Mouse (Mus musculus) olfactory bulb, adult 2 months (tissue): ENCODE data around the gene Mpnd. TPM values are rescaled to one million over a fixed set of nuclear protein-coding genes. Genes with fewer than 3 reads are reported as not detected.
A peak's percentile ranks its signal among the peaks of the same experiment; 100 is the strongest.

Experiments used
- H3K27ac ChIP-seq: fragments of 200-500 bp; 2 replicates; pipeline ENCODE4 v1.5.1; 2012; ENCODE audit warnings: low read depth, low read length; ENCODE audit not compliant: insufficient read depth
- H3K4me1 ChIP-seq: fragments of 200-500 bp; 2 replicates; pipeline ENCODE4 v1.6.1; 2012; ENCODE audit warnings: low read length; ENCODE audit not compliant: control insufficient read depth, insufficient read depth
- H3K4me3 ChIP-seq: fragments of 200-500 bp; 2 replicates; pipeline ENCODE4 v1.5.1; 2012; ENCODE audit warnings: mild to moderate bottlenecking, low read depth, low read length, moderate library complexity; ENCODE audit not compliant: insufficient read depth
- CTCF ChIP-seq: fragments of 200-500 bp; IDR thresholded peaks from 2 replicates; pipeline ENCODE4 v1.5.1; 2012; ENCODE audit warnings: low read depth, mild to moderate bottlenecking, low read length, moderate library complexity; ENCODE audit not compliant: insufficient read depth
- POLR2A ChIP-seq: fragments of 200-500 bp; IDR thresholded peaks from 2 replicates; pipeline ENCODE4 v1.6.1; 2012; ENCODE audit warnings: mild to moderate bottlenecking, low read depth, low read length, moderate library complexity; ENCODE audit not compliant: insufficient read depth
- WGBS: fragments of 180-500 bp; shearing (Covaris S2); methylation state at CpG from one replicate; pipeline ENCODE4 v1.1.7; 2018; 5-methylcytosine and 5-hydroxymethylcytosine counted together
- polyA plus RNA-seq: library from polyadenylated mRNA; stranded (reverse); fragments of >200 nt; gene quantifications from 2 replicates; pipeline ENCODE4 v1.2.4, GENCODE M21; 2012; ENCODE audit warnings: low replicate concordance; ENCODE audit not compliant: missing spikeins, insufficient read depth, insufficient read length

The Mpnd gene
- polyA plus RNA-seq, 1 experiment: not detected

GRCm38 (mm10) chr17:55960791-55961190, 44.7 kb upstream of the Mpnd start:
- peaks cover 23% of the 10 kb centered on the region for H3K4me1 ChIP-seq
- TF ChIP-seq POLR2A: no peak
- TF ChIP-seq CTCF: no peak
- no peak overlapping the region for H3K27ac ChIP-seq
- no peak overlapping the region for H3K4me3 ChIP-seq

DNA sequence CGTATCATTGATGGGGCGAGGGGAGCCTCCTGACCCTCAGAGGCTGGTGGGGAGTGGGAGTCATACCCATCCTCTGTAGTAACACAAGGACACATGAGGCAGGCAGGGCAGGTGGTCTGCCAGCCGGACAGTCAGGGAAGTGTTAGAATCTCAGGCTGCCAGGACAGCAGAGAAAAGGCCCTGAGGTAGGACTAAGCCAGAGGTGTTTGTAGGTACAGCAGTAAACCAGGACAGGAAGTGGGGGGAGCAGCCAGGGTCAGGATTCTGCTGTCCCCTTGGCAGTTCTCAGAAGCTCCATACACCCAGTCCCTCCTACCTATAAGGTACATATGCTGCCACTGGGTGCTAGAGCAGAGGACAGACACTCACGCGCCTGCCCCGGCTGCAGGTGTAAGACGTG, 43.9 kb upstream of the Mpnd start:
- Histone ChIP-seq H3K4me3 (no peak overlapping the region), H3K4me1 (peaks cover 16% of the 10 kb centered on the region), H3K27ac (no peak overlapping the region)
- TF ChIP-seq POLR2A (no peak), CTCF (no peak)
- WGBS: 98% methylated on average over 7 of the region's 7 CpGs

GRCm38 (mm10) chr17:55963171-55963570, 42.3 kb upstream of the Mpnd start:
- no peak for TF ChIP-seq POLR2A
- TF ChIP-seq CTCF: no peak
- 88% methylated on average over 14 of the region's 14 CpGs for WGBS
- peaks cover 13% of the 10 kb centered on the region for H3K4me1 ChIP-seq
- no peak overlapping the region for H3K4me3 ChIP-seq
- no peak overlapping the region for H3K27ac ChIP-seq

GRCm38 (mm10) chr17:55964496-55964895, 41.0 kb upstream of the Mpnd start:
- no peak overlapping the region for H3K27ac ChIP-seq
- 94% methylated on average over 10 of the region's 10 CpGs for WGBS
- H3K4me3 ChIP-seq: no peak overlapping the region
- no peak for TF ChIP-seq POLR2A
- H3K4me1 ChIP-seq: peaks cover 11% of the 10 kb centered on the region

- no peak for TF ChIP-seq POLR2A
- TF ChIP-seq CTCF: no peak
- WGBS: 87% methylated on average over 9 of the region's 9 CpGs
- peaks cover 12% of the 10 kb centered on the region for H3K4me1 ChIP-seq
- H3K27ac ChIP-seq: no peak overlapping the region
- H3K4me3 ChIP-seq: no peak overlapping the region
Observed at GRCm38 (mm10) chr17:55964996-55965395, 40.5 kb upstream of the Mpnd start.

DNA sequence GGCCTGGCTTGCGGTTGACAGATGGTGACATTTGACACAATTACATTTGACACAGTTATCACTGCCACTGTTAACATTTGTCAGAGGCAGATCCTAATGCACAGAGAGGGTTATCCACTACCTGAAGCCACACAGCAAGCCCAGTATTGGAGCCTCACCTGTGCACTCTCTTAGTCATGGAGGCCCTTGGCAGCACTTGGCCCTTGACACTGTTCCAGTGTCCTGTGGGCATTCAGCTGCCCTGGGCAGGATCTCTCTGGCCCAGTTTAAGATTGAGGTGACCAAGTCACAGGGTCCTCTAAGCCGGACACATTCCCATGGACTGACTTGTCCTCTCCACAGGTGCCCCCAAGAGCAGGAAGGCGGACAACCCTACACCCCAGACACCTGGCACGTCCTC, 38.3 kb upstream of the Mpnd start:
- TF ChIP-seq CTCF (no peak), POLR2A (no peak)
- H3K27ac ChIP-seq: no peak overlapping the region
- no peak overlapping the region for H3K4me3 ChIP-seq
- 96% methylated on average over 4 of the region's 4 CpGs for WGBS
- peaks cover 24% of the 10 kb centered on the region for H3K4me1 ChIP-seq

DNA sequence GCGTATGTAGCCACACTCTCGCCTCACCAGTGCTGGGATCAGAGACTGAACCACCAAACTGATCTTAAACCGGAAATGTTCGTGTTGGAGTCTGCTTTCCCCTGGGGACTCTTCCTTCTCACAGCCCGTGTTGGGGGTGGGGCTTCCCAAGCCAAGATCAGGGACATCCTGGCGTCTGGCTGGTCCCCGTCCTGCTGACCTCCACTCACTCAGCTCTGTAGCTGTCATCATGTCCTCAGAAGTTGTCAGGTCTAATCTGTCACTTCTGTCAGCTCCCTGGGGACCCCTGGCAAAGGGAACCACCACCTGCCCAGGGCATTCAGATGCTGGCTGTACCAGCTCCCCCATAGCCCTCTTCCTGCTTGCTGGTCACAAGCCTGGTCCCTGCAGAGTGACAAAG, 37.3 kb upstream of the Mpnd start:
- Histone ChIP-seq H3K4me3 (no peak overlapping the region), H3K27ac (no peak overlapping the region), H3K4me1 (peaks cover 19% of the 10 kb centered on the region)
- 77% methylated on average over 7 of the region's 7 CpGs for WGBS
- TF ChIP-seq POLR2A (no peak), CTCF (no peak)

- no peak overlapping the region for H3K4me3 ChIP-seq
- peaks cover 18% of the 10 kb centered on the region for H3K4me1 ChIP-seq
- no peak overlapping the region for H3K27ac ChIP-seq
- 33% methylated on average over 14 of the region's 14 CpGs for WGBS
- TF ChIP-seq CTCF (no peak), POLR2A (no peak)
Observed at GRCm38 (mm10) chr17:55969560-55969959, 36.0 kb upstream of the Mpnd start.

DNA sequence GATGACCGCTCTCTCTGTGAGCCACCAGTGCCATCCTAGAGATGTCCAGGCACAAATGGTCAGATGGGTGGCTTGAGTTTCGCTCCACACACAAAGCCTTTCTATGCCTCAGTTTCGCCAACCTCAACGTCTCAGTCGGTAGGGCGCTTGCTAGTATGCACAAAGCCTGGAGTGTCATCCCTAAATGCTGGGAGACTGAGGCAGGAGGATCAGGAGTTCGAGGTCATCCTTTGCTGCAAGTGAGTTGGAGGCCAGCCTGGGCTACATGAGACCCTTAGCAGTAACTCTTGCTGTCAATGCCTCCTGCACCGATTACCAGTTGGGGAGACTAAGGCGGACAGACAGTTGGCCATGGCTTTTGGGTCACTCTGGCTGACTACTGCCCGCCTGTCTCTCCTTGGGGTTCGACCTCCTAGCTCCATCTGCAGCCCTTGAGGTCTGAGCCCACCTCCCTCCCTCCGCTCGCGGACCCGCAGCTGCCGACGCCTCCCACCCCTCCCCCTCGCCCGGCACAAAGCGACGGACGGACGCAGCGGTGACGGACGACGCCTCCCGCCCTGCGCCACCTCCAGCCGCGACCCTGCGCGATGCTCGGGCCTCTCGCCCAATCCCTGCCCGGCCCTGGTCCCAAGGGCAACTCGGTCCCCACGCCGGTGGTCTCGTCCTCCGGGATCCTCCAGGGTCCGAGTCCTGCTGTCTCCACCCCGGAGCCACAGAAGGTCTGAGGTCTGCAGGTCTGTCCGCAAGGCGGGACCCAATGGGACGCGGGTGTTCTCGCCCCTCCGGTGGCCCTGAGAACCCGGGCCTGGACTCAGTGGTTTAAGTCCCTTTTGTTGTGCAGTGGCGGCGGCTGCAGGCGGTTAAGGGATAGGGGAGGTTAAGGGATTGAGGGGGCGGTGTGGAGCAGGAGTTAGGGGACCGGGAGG, 35.3 kb upstream of the Mpnd start, which contains the start of gene Shd:
Gene Shd, plus strand, starts transcription at position 502 of the 926 bp plus-strand sequence.
- Histone ChIP-seq H3K4me1 (peaks cover 18% of the 10 kb centered on the region), H3K27ac (no peak within 1 kb of the TSS), H3K4me3 (peak within 1 kb of the TSS; percentile 51)
- no peak for TF ChIP-seq POLR2A
- TF ChIP-seq CTCF: no peak
- 9% methylated on average over 54 of the region's 55 CpGs for WGBS

DNA sequence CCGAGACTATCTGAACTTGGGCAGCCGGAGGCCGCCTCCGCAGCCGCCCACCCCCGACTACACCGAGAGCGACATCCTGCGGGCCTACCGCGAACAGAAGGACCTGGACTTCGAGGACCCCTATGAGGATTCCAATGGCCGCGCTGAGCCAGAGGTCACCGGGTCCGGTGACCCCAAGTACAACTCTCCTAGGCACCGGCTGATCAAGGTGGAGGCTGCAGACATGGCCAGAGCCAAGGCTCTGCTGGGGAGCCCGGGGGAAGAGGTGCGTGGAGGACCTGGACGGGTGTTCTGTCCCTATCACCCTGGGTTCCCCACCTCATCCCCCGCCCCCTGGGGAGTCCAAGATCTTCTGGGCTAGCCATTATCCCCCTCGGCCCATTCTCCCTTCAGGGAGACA, 34.1 kb upstream of the Mpnd start:
- no peak overlapping the region for H3K27ac ChIP-seq

More for the DNA sequence above, 34.1 kb upstream of the Mpnd start:
- peaks cover 20% of the 10 kb centered on the region for H3K4me1 ChIP-seq
- H3K4me3 ChIP-seq: no peak overlapping the region
- WGBS: 51% methylated on average over 22 of the region's 22 CpGs
- TF ChIP-seq CTCF (no peak), POLR2A (no peak)
